Mouse (Mus musculus): Measurements from ENCODE around the gene Hist1h3b. TPM values are rescaled to one million over a fixed set of nuclear protein-coding genes. Genes with fewer than 3 reads are reported as not detected.
"Not testable (repeated sequence)": the region's sequence is repeated elsewhere in the genome, so short reads cannot be mapped to it uniquely, and the experiment has no call there.

Gene Hist1h3b
- polyA plus RNA-seq, 1 experiment from 2014 or later, result 5.5 TPM

- Histone ChIP-seq H3K4me2 (peak overlapping the region; percentile 78), H3K4me3 (peak overlapping the region; percentile 51), H3K27ac (replicated peaks) (peak overlapping the region; percentile 89), H3K9me3 (no peaks in the 10 kb centered on the region), H3K4me1 (peaks cover 22% of the 10 kb centered on the region), H3K9ac (peak overlapping the region; percentile 83), H3K27me3 (replicated peaks) (no peaks in the 10 kb centered on the region), H3K36me3 (no peaks in the 10 kb centered on the region)
- no peak for ATAC-seq (ENCODE audit: extremely low read depth, insufficient number of reproducible peaks, low FRiP score, low TSS enrichment)
- 2% methylated on average over 23 of the region's 23 CpGs for WGBS
Observed at GRCm38 (mm10) chr13:23757211-23757773, 5.2 kb downstream of the Hist1h3b start.

- no peaks in the 10 kb centered on the region for H3K27me3 ChIP-seq (replicated peaks)
- peak overlapping the region; percentile 40 for H3K9ac ChIP-seq
- peak overlapping the region; percentile 78 for H3K4me2 ChIP-seq
- WGBS, result 55% methylated on average over 3 of the region's 3 CpGs
- H3K9me3 ChIP-seq, result no peaks in the 10 kb centered on the region
- peaks cover 25% of the 10 kb centered on the region for H3K4me1 ChIP-seq
- peak overlapping the region; percentile 51 for H3K4me3 ChIP-seq
- no peak for ATAC-seq (ENCODE audit: extremely low read depth, insufficient number of reproducible peaks, low FRiP score, low TSS enrichment)
- H3K36me3 ChIP-seq, result no peaks in the 10 kb centered on the region
- peak overlapping the region; percentile 45; the same call in 1 of the 2 replicates for H3K27ac ChIP-seq (replicated peaks)
Observed at GRCm38 (mm10) chr13:23757921-23758320, 5.9 kb downstream of the Hist1h3b start.

DNA sequence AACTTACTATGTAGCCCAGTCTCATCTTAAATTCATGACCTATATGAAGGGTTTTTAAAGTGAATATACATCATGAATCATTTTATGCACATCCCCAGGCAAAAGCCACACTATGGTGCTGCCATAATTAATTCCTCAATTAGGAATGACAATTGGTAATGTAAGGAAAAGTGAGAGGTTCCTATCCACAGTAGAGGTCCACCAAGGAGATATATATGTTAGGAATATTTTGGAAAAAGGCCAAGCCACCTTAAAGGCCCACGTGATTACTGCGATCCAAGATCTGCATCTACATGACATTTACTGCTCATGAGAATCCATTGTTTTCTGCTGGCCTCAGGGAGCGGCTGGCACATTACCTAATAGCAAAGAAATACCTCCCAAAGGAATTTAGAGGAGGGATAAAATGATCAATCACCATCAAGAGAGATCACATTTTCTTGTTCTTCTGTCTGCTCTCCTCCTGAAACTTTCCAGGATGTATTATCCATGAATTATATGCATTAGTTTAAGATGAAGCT is 7.2 kb downstream of the Hist1h3b start:
- Histone ChIP-seq H3K4me3 (no peak overlapping the region), H3K4me1 (peaks cover 31% of the 10 kb centered on the region), H3K27ac (replicated peaks) (no peak overlapping the region), H3K9ac (no peak overlapping the region), H3K27me3 (replicated peaks) (no peaks in the 10 kb centered on the region), H3K36me3 (no peaks in the 10 kb centered on the region), H3K4me2 (peak overlapping the region; percentile 79; the same call in 1 of the 2 replicates), H3K9me3 (no peaks in the 10 kb centered on the region)
- 83% methylated on average over 3 of the region's 3 CpGs for WGBS
- ATAC-seq (ENCODE audit: extremely low read depth, insufficient number of reproducible peaks, low FRiP score, low TSS enrichment), result no peak

GRCm38 (mm10) chr13:23759916-23760239 is 7.8 kb downstream of the Hist1h3b start:
- peak overlapping the region; percentile 81 for H3K9ac ChIP-seq
- peak overlapping the region; percentile 96 for H3K27ac ChIP-seq (replicated peaks)
- H3K27me3 ChIP-seq (replicated peaks), result no peaks in the 10 kb centered on the region
- no peaks in the 10 kb centered on the region for H3K36me3 ChIP-seq
- H3K4me2 ChIP-seq, result peak overlapping the region; percentile 79
- H3K9me3 ChIP-seq, result no peaks in the 10 kb centered on the region
- peaks cover 37% of the 10 kb centered on the region for H3K4me1 ChIP-seq
- no peak for ATAC-seq (ENCODE audit: extremely low read depth, insufficient number of reproducible peaks, low FRiP score, low TSS enrichment)
- H3K4me3 ChIP-seq, result peak overlapping the region; percentile 54
- 67% methylated on average over 1 of the region's 1 CpGs for WGBS

- H3K4me2 ChIP-seq, result peak overlapping the region; percentile 79
- peaks cover 37% of the 10 kb centered on the region for H3K4me1 ChIP-seq
- no peaks in the 10 kb centered on the region for H3K27me3 ChIP-seq (replicated peaks)
- H3K9ac ChIP-seq, result peak overlapping the region; percentile 81
- no peak for ATAC-seq (ENCODE audit: extremely low read depth, insufficient number of reproducible peaks, low FRiP score, low TSS enrichment)
- peak overlapping the region; percentile 54 for H3K4me3 ChIP-seq
- no peaks in the 10 kb centered on the region for H3K9me3 ChIP-seq
- 1% methylated on average over 22 of the region's 27 CpGs for WGBS
- peak overlapping the region; percentile 96 for H3K27ac ChIP-seq (replicated peaks)
- H3K36me3 ChIP-seq, result no peaks in the 10 kb centered on the region
Observed at GRCm38 (mm10) chr13:23760240-23760971, 8.3 kb downstream of the Hist1h3b start.

- Histone ChIP-seq H3K4me1 (peaks cover 37% of the 10 kb centered on the region), H3K27me3 (replicated peaks) (no peaks in the 10 kb centered on the region), H3K4me3 (peak within 1 kb of the TSS; percentile 54), H3K4me2 (peak within 1 kb of the TSS; percentile 79), H3K27ac (replicated peaks) (peak within 1 kb of the TSS; percentile 96), H3K9me3 (no peaks in the 10 kb centered on the region), H3K9ac (peak within 1 kb of the TSS; percentile 85), H3K36me3 (no peaks in the 10 kb centered on the region)
- WGBS, result under 1% methylated on average over 68 of the region's 72 CpGs
- ATAC-seq (ENCODE audit: extremely low read depth, insufficient number of reproducible peaks, low FRiP score, low TSS enrichment), result peak; percentile 61
Observed at GRCm38 (mm10) chr13:23760972-23761864, 9.2 kb downstream of the Hist1h3b start, which contains the start of gene Hist1h4a. TSS of gene Hist1h4a (minus strand) at chr13:23761230.

GRCm38 (mm10) chr13:23761871-23762821 is 10.1 kb downstream of the Hist1h3b start, which contains the start of gene Hist1h3a:
TSS of gene Hist1h3a (minus strand) at chr13:23762386.
- H3K9me3 ChIP-seq; H3K27me3 ChIP-seq (replicated peaks); H3K36me3 ChIP-seq: not testable (repeated sequence)
- Histone ChIP-seq H3K4me1 (peaks cover 37% of the 10 kb centered on the region), H3K27ac (replicated peaks) (peak within 1 kb of the TSS; percentile 96), H3K9ac (peak within 1 kb of the TSS; percentile 88), H3K4me2 (peak within 1 kb of the TSS; percentile 79), H3K4me3 (peak within 1 kb of the TSS; percentile 67)
- ATAC-seq (ENCODE audit: extremely low read depth, insufficient number of reproducible peaks, low FRiP score, low TSS enrichment), result peak; percentile 37; the same call in 1 of the 2 replicates
- WGBS, result 1% methylated on average over 33 of the region's 52 CpGs

GRCm38 (mm10) chr13:23763242-23763585 is 11.1 kb downstream of the Hist1h3b start:
- peak overlapping the region; percentile 67 for H3K4me3 ChIP-seq
- WGBS, result 3% methylated on average over 10 of the region's 10 CpGs
- peak overlapping the region; percentile 79 for H3K4me2 ChIP-seq
- H3K4me1 ChIP-seq, result peaks cover 31% of the 10 kb centered on the region
- ATAC-seq (ENCODE audit: extremely low read depth, insufficient number of reproducible peaks, low FRiP score, low TSS enrichment), result no peak
- no peaks in the 10 kb centered on the region for H3K9me3 ChIP-seq
- no peaks in the 10 kb centered on the region for H3K36me3 ChIP-seq
- H3K9ac ChIP-seq, result peak overlapping the region; percentile 88
- H3K27ac ChIP-seq (replicated peaks), result peak overlapping the region; percentile 96
- no peaks in the 10 kb centered on the region for H3K27me3 ChIP-seq (replicated peaks)

- peak; percentile 70 for ATAC-seq (ENCODE audit: extremely low read depth, insufficient number of reproducible peaks, low FRiP score, low TSS enrichment)
- H3K27me3 ChIP-seq (replicated peaks), result no peaks in the 10 kb centered on the region
- H3K4me1 ChIP-seq, result peaks cover 33% of the 10 kb centered on the region
- H3K36me3 ChIP-seq, result no peaks in the 10 kb centered on the region
- peak within 1 kb of the TSS; percentile 88 for H3K9ac ChIP-seq
- H3K4me2 ChIP-seq, result peak within 1 kb of the TSS; percentile 79
- peak within 1 kb of the TSS; percentile 96 for H3K27ac ChIP-seq (replicated peaks)
- WGBS, result 3% methylated on average over 34 of the region's 34 CpGs
- H3K9me3 ChIP-seq, result no peaks in the 10 kb centered on the region
- H3K4me3 ChIP-seq, result peak within 1 kb of the TSS; percentile 67
Observed at GRCm38 (mm10) chr13:23763586-23764323, 11.7 kb downstream of the Hist1h3b start, which contains the start of gene Hist1h1a. TSS of gene Hist1h1a (plus strand) at chr13:23763666.

Data from heart, embryonic 13.5 days (tissue).